Mouse (Mus musculus) heart, embryonic 11.5 days (tissue): Measurements from ENCODE around the gene Foxb1. TPM values are rescaled to one million over a fixed set of nuclear protein-coding genes. Genes with fewer than 3 reads are reported as not detected.

ENCODE experiments used
- ATAC-seq: fragments of 200-750 bp; cut with Nextera tagmentation; replicated peaks from 2 replicates; pipeline ENCODE4 v1.8.0; 2017; ENCODE audit warnings: moderate library complexity; ENCODE audit not compliant: insufficient number of reproducible peaks, low FRiP score, low TSS enrichment
- H3K27ac ChIP-seq: fragments of 300-500 bp; sonication (generic); 2 replicates; pipeline ENCODE4 v1.5.1; 2014; ENCODE audit warnings: mild to moderate bottlenecking, low read depth, low read length
- H3K27me3 ChIP-seq: fragments of 300-500 bp; sonication (generic); 2 replicates; pipeline ENCODE4 v1.6.1; 2014; ENCODE audit warnings: mild to moderate bottlenecking, low read length, mixed read lengths; ENCODE audit not compliant: control insufficient read depth, insufficient read depth
- H3K36me3 ChIP-seq: fragments of 300-500 bp; sonication (generic); 2 replicates; pipeline ENCODE4 v1.6.1; 2014; ENCODE audit warnings: mild to moderate bottlenecking, low read length, moderate library complexity, mixed read lengths; ENCODE audit not compliant: control insufficient read depth, insufficient read depth
- H3K4me1 ChIP-seq: fragments of 300-500 bp; sonication (generic); 2 replicates; pipeline ENCODE4 v1.6.1; 2014; ENCODE audit warnings: low read length; ENCODE audit not compliant: control insufficient read depth, insufficient read depth
- H3K4me2 ChIP-seq: fragments of 300-500 bp; sonication (generic); 2 replicates; pipeline ENCODE4 v1.6.1; 2014; ENCODE audit warnings: mild to moderate bottlenecking, moderate library complexity
- H3K4me3 ChIP-seq: fragments of 300-500 bp; sonication (generic); 2 replicates; pipeline ENCODE4 v1.5.1; 2014; ENCODE audit warnings: low read depth, low read length
- H3K9ac ChIP-seq: fragments of 300-500 bp; sonication (generic); 2 replicates; pipeline ENCODE4 v1.6.1; 2014; ENCODE audit warnings: mild to moderate bottlenecking, low read depth, low read length, moderate library complexity
- H3K9me3 ChIP-seq: fragments of 300-500 bp; sonication (generic); replicated peaks from 2 replicates; pipeline ENCODE4 v1.6.1; 2016; ENCODE audit warnings: low read length; ENCODE audit not compliant: control insufficient read depth
- WGBS: fragments of 180-500 bp; shearing (Covaris S2); extraction: QIAGEN DNeasy Blood & Tissue Kit; methylation state at CpG from one replicate; pipeline ENCODE4 v1.1.7; 2014; ENCODE audit not compliant: insufficient replicate concordance; 5-methylcytosine and 5-hydroxymethylcytosine counted together
- polyA plus RNA-seq: library from polyadenylated mRNA; unstranded; fragments of >200 nt; fragmentation: Nextera tagmentation; extraction: Ambion mirVana; gene quantifications from 2 replicates; pipeline ENCODE4 v1.2.1, GENCODE M21; 2014

The Foxb1 gene
- polyA plus RNA-seq, 1 experiment from 2014 or later, result not detected

DNA sequence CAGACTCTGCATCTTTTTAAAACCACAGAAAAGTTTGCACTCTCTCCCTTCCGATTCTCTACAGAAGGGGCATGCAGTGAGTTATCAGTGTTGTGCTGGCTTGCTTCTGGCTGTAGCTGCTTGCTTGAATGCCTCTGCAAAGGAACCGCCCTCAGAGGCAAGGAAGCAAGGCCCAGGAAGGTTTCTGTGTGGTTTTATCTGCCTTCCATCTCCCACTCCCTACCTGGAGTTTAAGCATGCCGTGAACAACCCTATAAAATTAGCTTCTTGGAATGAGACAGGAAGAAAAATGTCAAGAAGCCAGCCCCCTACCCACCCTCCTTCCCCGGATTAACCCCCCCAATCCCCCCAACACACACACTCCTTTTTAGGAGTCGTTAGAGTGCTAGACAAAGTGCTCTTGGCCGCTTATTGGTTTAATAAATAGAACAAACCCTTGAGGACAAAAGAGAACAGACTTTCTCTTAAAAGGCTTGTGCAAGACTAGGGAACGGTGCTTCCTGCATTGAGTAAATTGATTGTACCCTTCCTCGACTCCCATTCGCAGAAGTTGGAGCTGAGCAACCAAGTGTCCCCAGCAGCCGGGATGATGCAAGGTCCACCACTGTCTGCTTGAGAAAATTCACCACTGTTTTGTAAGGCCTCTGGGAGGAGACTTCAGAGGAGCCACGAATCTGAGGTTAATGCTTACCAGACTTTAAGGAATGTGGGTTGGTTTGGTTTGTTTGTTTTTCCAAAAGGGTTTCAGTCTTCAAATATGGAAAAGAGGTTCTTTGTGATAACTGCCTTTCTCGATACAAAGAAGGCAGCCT, 47.8 kb downstream of the Foxb1 start:
- Histone ChIP-seq H3K36me3 (no peaks in the 10 kb centered on the region), H3K27me3 (no peaks in the 10 kb centered on the region), H3K27ac (no peak overlapping the region), H3K4me2 (no peak overlapping the region), H3K9me3 (no peaks in the 10 kb centered on the region), H3K4me1 (peaks cover 13% of the 10 kb centered on the region), H3K9ac (no peak overlapping the region), H3K4me3 (no peak overlapping the region)
- no peak for ATAC-seq
- WGBS, result 33% methylated on average over 12 of the region's 12 CpGs

Other genes with a start within 250 kb of the Foxb1 start
- 124 and 133 TPM in 2 replicates for gene Bnip2, start 228.5 kb upstream of the Foxb1 start, polyA plus RNA-seq